Mouse (Mus musculus): ENCODE results near the gene Cenpb.
A peak's percentile ranks its signal among the peaks of the same experiment; 100 is the strongest.
"Not testable (repeated sequence)": the region's sequence is repeated elsewhere in the genome, so short reads cannot be mapped to it uniquely, and the experiment has no call there.

Cenpb gene

GRCm38 (mm10) chr2:131179990-131180587 lies at the start of gene Cenpb:
TSS of gene Cenpb (minus strand) at chr2:131180067.
- peak; percentile 70 to 82 for DNase-seq (ENCODE audit: low spot score in 2 of 2)

- DNase-seq (ENCODE audit: low spot score in 2 of 2), result no peak
These were observed 47.4 kb upstream of the Cenpb start for GRCm38 (mm10) chr2:131227243-131227642.

GRCm38 (mm10) chr2:131226669-131227068 lies 46.8 kb upstream of the Cenpb start:
- DNase-seq (ENCODE audit: low spot score in 2 of 2), result not testable (repeated sequence)

GRCm38 (mm10) chr2:131225178-131225577 lies 45.3 kb upstream of the Cenpb start:
- DNase-seq (ENCODE audit: low spot score in 2 of 2), result no peak

GRCm38 (mm10) chr2:131223569-131223968 lies 43.7 kb upstream of the Cenpb start:
- no peak for DNase-seq (ENCODE audit: low spot score in 2 of 2)

- DNase-seq (ENCODE audit: low spot score in 2 of 2), result no peak
These were observed 42.7 kb upstream of the Cenpb start for GRCm38 (mm10) chr2:131222562-131222961.

- no peak for DNase-seq (ENCODE audit: low spot score in 2 of 2)
These were observed 42.1 kb upstream of the Cenpb start for GRCm38 (mm10) chr2:131221853-131222515.

- DNase-seq (ENCODE audit: low spot score in 2 of 2), result no peak
These were observed 40.2 kb upstream of the Cenpb start for GRCm38 (mm10) chr2:131220030-131220429.

GRCm38 (mm10) chr2:131215941-131216858 lies 36.3 kb upstream of the Cenpb start:
- no peak for DNase-seq (ENCODE audit: low spot score in 2 of 2)

- no peak for DNase-seq (ENCODE audit: low spot score in 2 of 2)
These were observed 33.9 kb upstream of the Cenpb start for GRCm38 (mm10) chr2:131213773-131214172.

GRCm38 (mm10) chr2:131211026-131211615 lies 31.3 kb upstream of the Cenpb start:
- peak in 1 of 2 experiments; percentile 28 for DNase-seq (ENCODE audit: low spot score in 2 of 2)

- DNase-seq (ENCODE audit: low spot score in 2 of 2), result peak; percentile 95 to 97
These were observed 30.3 kb upstream of the Cenpb start for GRCm38 (mm10) chr2:131209969-131210792.

- no peak for DNase-seq (ENCODE audit: low spot score in 2 of 2)
These were observed 29.4 kb upstream of the Cenpb start for GRCm38 (mm10) chr2:131209125-131209795.

- DNase-seq (ENCODE audit: low spot score in 2 of 2), result no peak
These were observed 28.5 kb upstream of the Cenpb start for GRCm38 (mm10) chr2:131208356-131208755.

GRCm38 (mm10) chr2:131206778-131207177 lies 26.9 kb upstream of the Cenpb start, which contains the start of gene Ap5s1:
TSS of gene Ap5s1 (plus strand) at chr2:131207078.
- no peak for DNase-seq (ENCODE audit: low spot score in 2 of 2)

GRCm38 (mm10) chr2:131205521-131206182 lies 25.8 kb upstream of the Cenpb start:
- DNase-seq (ENCODE audit: low spot score in 2 of 2), result no peak

- peak; percentile 75 to 82 for DNase-seq (ENCODE audit: low spot score in 2 of 2)
These were observed 24.6 kb upstream of the Cenpb start for GRCm38 (mm10) chr2:131204410-131204981.

GRCm38 (mm10) chr2:131203816-131204409 lies 24.0 kb upstream of the Cenpb start:
- DNase-seq (ENCODE audit: low spot score in 2 of 2), result no peak

GRCm38 (mm10) chr2:131201262-131201661 lies 21.4 kb upstream of the Cenpb start:
- DNase-seq (ENCODE audit: low spot score in 2 of 2), result no peak
